Mouse (Mus musculus): ENCODE data around the gene Pdgfra.

DNA sequence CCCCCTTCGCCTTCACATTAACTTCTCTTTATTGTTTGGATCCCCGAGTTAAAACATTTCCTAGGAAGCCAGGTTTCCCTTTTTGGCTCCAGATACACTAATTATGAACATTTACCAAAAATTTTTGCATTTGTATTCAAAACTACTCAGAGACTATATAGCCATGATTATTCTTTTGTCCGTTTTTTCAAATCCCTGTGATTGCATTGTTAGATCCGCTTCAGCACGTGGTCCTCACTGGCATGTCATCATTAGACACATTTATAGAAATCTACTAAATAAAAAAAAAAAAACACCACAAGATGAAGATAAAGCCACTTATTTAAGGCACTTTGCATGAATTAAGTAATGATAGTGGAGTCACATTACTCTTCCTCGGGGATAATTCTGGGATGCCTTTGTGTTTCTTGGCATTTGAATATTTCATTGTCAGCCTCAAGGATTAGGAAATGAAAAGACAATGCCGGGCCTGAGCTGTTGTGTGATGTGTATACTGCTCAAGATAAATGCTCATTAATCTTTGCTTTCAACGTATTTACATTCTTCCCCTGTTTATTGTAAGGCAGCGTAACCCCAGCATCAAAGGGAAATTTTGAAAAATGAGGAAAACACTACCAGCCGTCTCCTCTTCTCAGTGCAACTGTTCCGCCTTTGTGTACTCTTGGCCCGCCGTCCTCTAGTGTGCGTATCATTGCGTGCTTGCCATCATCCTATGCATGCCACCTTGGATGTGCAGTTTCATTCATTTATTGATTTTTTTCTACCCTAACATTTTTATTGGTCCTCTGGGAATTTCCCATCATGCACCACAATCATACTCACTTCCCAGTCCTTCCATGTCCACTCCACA lies 87.1 kb downstream of the Pdgfra start:
- TF ChIP-seq POLR2A (IDR thresholded peaks at IDR 0.05; ENCODE audit: insufficient read depth, low read length) (no peak), EP300 (IDR thresholded peaks at IDR 0.05; ENCODE audit: insufficient read depth, low read depth, low read length) (no peak)

Data from ES-Bruce4 (cell line).